Mouse (Mus musculus): ENCODE data around the gene 4931414P19Rik. TPM values are rescaled to one million over a fixed set of nuclear protein-coding genes. Genes with fewer than 3 reads are reported as not detected.
A peak's percentile ranks its signal among the peaks of the same experiment; 100 is the strongest.

The 4931414P19Rik gene
- total RNA-seq, 2 experiments from 2014 or later: 8.3 to 9.0 TPM

- Histone ChIP-seq H3K4me3 (no peak overlapping the region), H3K27ac (no peak overlapping the region)
- no peak for DNase-seq (ENCODE audit: extremely low spot score in 1 of 2, low spot score in 2 of 2)
- intact Hi-C loops (cut with DNase I): loop anchor here (5.0 kb wide), 2 partner anchors 60 to 580 kb away; no protein-coding TSS in a partner anchor
- no peak for TF ChIP-seq CTCF (IDR thresholded peaks at IDR 0.05)
These were observed 36.6 kb upstream of the 4931414P19Rik start for GRCm38 (mm10) chr14:54642224-54642944.

GRCm38 (mm10) chr14:54641305-54641969, 35.6 kb upstream of the 4931414P19Rik start, which contains the start of gene Cdh24:
Cdh24 (minus strand) TSS chr14:54641364.
- intact Hi-C loops (cut with DNase I): loop anchor here (1.0 to 5.0 kb wide), 4 partner anchors 59 to 579 kb away; no protein-coding TSS in a partner anchor
- Histone ChIP-seq H3K4me3 (peak within 1 kb of the TSS; percentile 74), H3K27ac (peak within 1 kb of the TSS; percentile 83)
- peak; percentile 88 to 90 for DNase-seq (ENCODE audit: extremely low spot score in 1 of 2, low spot score in 2 of 2)
- TF ChIP-seq CTCF (IDR thresholded peaks at IDR 0.05): peak; percentile 94

GRCm38 (mm10) chr14:54640946-54641304, 35.1 kb upstream of the 4931414P19Rik start, which contains the start of gene Gm17606:
Gm17606 (plus strand) TSS chr14:54640952.
- no peak for TF ChIP-seq CTCF (IDR thresholded peaks at IDR 0.05)
- intact Hi-C loops (cut with DNase I): loop anchor here (1.0 to 5.0 kb wide), 4 partner anchors 59 to 579 kb away; no protein-coding TSS in a partner anchor
- Histone ChIP-seq H3K4me3 (peak within 1 kb of the TSS; percentile 74), H3K27ac (peak within 1 kb of the TSS; percentile 83)
- no peak for DNase-seq (ENCODE audit: extremely low spot score in 1 of 2, low spot score in 2 of 2)

GRCm38 (mm10) chr14:54640121-54640520, 34.3 kb upstream of the 4931414P19Rik start:
- intact Hi-C loops (cut with DNase I): loop anchor here (2.0 to 5.0 kb wide), 3 partner anchors 58 to 578 kb away; no protein-coding TSS in a partner anchor
- DNase-seq (ENCODE audit: extremely low spot score in 1 of 2, low spot score in 2 of 2): no peak
- TF ChIP-seq CTCF (IDR thresholded peaks at IDR 0.05): no peak
- no peak overlapping the region for H3K4me3 ChIP-seq
- no peak overlapping the region for H3K27ac ChIP-seq

GRCm38 (mm10) chr14:54638210-54638609, 32.4 kb upstream of the 4931414P19Rik start:
- DNase-seq (ENCODE audit: extremely low spot score in 1 of 2, low spot score in 2 of 2): peak in 1 of 2 experiments; percentile 48
- peak; percentile 47 for TF ChIP-seq CTCF (IDR thresholded peaks at IDR 0.05)

GRCm38 (mm10) chr14:54636954-54637353, 31.2 kb upstream of the 4931414P19Rik start:
- peak; percentile 93 for TF ChIP-seq CTCF (IDR thresholded peaks at IDR 0.05)
- intact Hi-C loops (cut with DNase I): loop anchor here (5.0 kb wide), 1 partner anchor 110 kb away; no protein-coding TSS in a partner anchor

More at GRCm38 (mm10) chr14:54638210-54638609, 32.4 kb upstream of the 4931414P19Rik start:
- Histone ChIP-seq H3K4me3 (no peak overlapping the region), H3K27ac (no peak overlapping the region)
- intact Hi-C loops (cut with DNase I): loop anchor here (5.0 kb wide), 1 partner anchor 111 kb away; no protein-coding TSS in a partner anchor

GRCm38 (mm10) chr14:54634182-54634581, 28.4 kb upstream of the 4931414P19Rik start:
- no peak for DNase-seq (ENCODE audit: extremely low spot score in 1 of 2, low spot score in 2 of 2)
- TF ChIP-seq CTCF (IDR thresholded peaks at IDR 0.05): peak; percentile 6; the same call in 1 of the 2 replicates
- Histone ChIP-seq H3K27ac (no peak overlapping the region), H3K4me3 (no peak overlapping the region)
- intact Hi-C loops (cut with DNase I): no loop called here

More at GRCm38 (mm10) chr14:54636954-54637353, 31.2 kb upstream of the 4931414P19Rik start:
- DNase-seq (ENCODE audit: extremely low spot score in 1 of 2, low spot score in 2 of 2): peak in 1 of 2 experiments; percentile 58
- H3K27ac ChIP-seq: no peak overlapping the region
- no peak overlapping the region for H3K4me3 ChIP-seq

GRCm38 (mm10) chr14:54632252-54632651, 26.5 kb upstream of the 4931414P19Rik start:
- intact Hi-C loops (cut with DNase I): no loop called here
- H3K27ac ChIP-seq: no peak overlapping the region
- DNase-seq (ENCODE audit: extremely low spot score in 1 of 2, low spot score in 2 of 2): no peak
- H3K4me3 ChIP-seq: no peak overlapping the region
- no peak for TF ChIP-seq CTCF (IDR thresholded peaks at IDR 0.05)

- H3K27ac ChIP-seq: no peak overlapping the region
- intact Hi-C loops (cut with DNase I): no loop called here
- H3K4me3 ChIP-seq: no peak overlapping the region
- DNase-seq (ENCODE audit: extremely low spot score in 1 of 2, low spot score in 2 of 2): no peak
- TF ChIP-seq CTCF (IDR thresholded peaks at IDR 0.05): no peak
These were observed 25.4 kb upstream of the 4931414P19Rik start for GRCm38 (mm10) chr14:54631240-54631599.

GRCm38 (mm10) chr14:54630583-54631239, 24.9 kb upstream of the 4931414P19Rik start:
- Histone ChIP-seq H3K4me3 (no peak overlapping the region), H3K27ac (no peak overlapping the region)
- no peak for TF ChIP-seq CTCF (IDR thresholded peaks at IDR 0.05)
- intact Hi-C loops (cut with DNase I): no loop called here
- DNase-seq (ENCODE audit: extremely low spot score in 1 of 2, low spot score in 2 of 2): no peak

GRCm38 (mm10) chr14:54629797-54630196, 24.0 kb upstream of the 4931414P19Rik start:
- intact Hi-C loops (cut with DNase I): no loop called here
- no peak overlapping the region for H3K4me3 ChIP-seq
- TF ChIP-seq CTCF (IDR thresholded peaks at IDR 0.05): no peak
- no peak overlapping the region for H3K27ac ChIP-seq
- DNase-seq (ENCODE audit: extremely low spot score in 1 of 2, low spot score in 2 of 2): no peak

All from left cerebral cortex, adult 2 months (tissue).